Mouse (Mus musculus): ENCODE data around the gene Ltbp4.

DNA sequence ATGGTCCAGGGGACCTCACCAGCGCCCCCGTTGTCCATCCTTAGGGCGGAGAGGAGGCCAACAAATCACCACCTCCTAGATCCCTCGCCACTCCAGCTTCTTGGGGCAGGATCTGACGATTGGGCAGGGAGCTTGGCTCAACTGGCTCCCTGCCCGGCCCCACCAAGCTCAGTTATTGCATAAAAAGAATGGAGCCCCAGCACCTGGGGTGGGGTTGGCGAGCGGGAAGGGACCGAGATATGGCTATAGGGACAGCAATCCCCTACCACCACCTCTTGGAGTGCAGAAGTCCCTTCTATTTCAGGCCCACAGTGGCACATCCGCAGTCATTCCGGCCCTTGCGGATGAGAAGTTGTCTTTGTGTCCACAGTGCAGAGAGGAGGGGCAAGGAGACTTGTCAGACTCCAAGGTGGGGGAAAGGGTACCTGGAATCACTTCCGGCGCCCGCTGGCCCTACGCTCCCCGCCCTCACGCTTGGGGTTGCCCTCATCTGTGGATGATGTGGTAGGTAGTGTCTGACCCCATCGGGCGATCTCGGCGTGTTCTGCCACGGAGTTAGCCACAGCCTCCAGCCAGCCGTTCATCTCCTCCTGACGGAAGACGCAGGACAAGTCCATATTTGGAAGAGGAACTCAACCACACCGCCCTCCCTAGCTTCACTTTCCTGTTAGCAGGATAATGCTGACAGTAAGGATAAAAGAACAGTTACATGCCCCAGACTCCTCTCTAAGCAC is 19.5 kb upstream of the Ltbp4 start, which contains the start of gene Gm20479:
- TF ChIP-seq POLR2A (IDR thresholded peaks at IDR 0.05; ENCODE audit: low read depth, low read length) (no peak), CTCF (conservative IDR thresholded peaks at IDR 0.05; ENCODE audit: insufficient read depth, insufficient read length, low read depth, low read length) (no peak)

Measured in kidney, adult 2 months (tissue).